Mouse (Mus musculus) right cerebral cortex, postnatal 25 days (tissue): ENCODE data around the gene Btd.
"Not testable (repeated sequence)": the region's sequence is repeated elsewhere in the genome, so short reads cannot be mapped to it uniquely, and the experiment has no call there.

ENCODE experiments used
- DNase-seq: peaks from one replicate; pipeline ENCODE4 v3.0.0; 2022

Gene Btd

DNA sequence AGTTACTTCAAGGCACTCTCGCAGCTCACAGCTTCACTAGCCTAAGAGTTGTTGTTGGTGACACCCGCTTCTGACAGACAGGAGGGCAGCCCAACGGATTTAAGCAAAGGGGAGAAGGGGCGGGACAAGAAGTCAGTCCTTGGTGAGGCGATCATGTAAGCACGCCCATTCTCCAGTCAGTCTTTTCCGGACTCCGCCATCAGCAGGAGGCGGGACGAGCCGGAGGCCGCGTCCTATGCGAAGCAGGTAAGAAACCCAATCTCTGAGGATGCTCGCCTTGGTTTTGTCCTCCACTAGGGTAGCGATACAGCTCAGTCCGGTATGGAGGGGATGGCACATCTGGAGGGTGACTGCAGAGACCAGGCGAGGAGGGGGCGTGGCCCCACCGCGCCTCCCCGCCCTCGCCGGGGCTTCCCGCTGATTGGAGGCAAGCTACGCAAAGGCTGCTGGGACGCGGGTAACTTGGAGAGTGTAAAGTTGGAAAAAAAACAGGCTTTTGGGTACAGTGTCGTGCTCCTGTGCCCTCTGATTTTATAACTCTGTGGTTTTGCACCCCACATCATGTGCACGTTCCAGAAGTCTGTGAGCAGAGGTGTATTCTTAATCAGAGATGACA is at the start of gene Btd, which contains the start of gene Hacl1:
Gene Btd (plus strand): TSS at position 139 of the 616 bp plus-strand sequence.
Gene Hacl1 (minus strand): TSS at position 397 of the 616 bp plus-strand sequence.
- DNase-seq, result peak; percentile 87

DNA sequence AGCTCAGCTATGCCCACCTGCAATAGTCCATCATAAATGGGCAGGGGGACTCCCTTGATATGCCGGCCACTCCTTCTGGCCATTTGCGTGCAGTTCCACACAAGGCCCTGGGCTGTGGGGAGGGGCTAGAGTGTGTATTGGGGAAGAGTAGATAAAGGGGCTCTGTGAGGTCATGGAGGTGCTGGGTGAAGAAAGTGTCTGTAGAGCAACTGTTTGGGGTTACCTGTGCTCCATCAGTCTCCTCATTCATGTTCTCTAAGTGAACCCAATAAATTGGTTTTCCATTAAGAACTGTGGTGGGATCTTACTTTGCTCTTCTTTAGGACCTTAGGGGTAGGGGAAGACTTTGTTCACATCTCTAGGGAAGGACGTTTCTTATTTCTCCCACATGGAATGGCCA is 49.6 kb upstream of the Btd start, which contains the start of gene Colq:
Gene Colq (minus strand): TSS at position 101 of the 400 bp plus-strand sequence.
- DNase-seq, result no peak

DNA sequence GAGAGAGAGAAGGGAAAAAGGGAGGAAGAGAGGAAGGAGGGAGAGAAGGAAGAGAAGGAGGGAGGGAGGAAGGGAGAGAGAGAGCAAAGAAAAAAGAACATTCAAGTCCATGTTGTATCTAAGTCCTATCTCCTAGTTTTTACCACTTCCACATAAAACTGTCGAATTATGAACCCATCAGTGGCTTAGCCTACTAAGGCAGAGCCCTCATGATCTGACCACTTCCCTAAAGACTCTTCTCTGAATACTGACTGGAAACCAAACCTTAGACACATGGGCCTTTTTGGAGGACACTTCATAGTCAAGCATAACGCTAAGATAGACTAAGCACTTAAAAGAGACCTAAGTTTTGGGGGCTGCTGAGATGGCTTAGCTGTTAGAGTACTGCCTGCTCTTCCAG is 47.8 kb upstream of the Btd start:
- no peak for DNase-seq

DNA sequence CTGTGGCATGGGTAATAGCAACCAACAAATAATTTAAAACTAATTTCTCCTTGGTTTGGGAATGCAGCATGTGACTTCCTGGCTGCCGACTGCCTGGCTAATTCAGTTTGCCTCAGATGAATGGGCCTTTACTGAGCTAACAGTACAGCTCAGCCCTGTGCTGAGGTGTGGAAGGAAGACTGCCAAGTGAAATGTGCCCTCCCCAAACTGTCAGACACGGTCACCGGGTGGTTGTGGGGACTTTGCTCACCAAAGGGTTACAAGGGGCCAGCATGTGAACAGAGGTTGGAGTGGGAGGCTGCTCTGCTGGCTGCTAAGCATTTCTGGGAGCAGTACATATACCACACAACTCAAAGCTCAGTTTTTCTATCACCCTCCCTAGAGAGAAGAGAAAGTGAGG is 46.1 kb upstream of the Btd start:
- DNase-seq, result no peak

DNA sequence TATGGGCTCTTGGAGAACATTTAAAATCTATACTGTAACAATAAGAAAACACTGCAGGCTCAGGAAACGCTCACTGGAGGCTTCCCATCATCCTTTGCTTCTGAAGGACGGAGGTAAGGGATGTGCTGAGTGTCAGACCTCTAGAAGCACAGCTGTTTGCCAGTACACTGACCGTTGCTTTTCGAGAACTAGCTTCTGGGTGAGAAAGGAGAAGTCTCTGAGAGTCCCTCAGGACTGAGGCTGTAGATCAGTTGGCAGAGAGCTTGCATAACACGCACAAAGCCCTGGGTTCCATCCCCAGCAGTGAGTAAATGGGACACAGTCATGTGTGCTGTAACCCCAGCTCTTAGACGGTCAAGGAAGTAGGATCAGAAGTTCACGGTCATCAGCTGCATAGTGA is 44.4 kb upstream of the Btd start:
- DNase-seq, result no peak

DNA sequence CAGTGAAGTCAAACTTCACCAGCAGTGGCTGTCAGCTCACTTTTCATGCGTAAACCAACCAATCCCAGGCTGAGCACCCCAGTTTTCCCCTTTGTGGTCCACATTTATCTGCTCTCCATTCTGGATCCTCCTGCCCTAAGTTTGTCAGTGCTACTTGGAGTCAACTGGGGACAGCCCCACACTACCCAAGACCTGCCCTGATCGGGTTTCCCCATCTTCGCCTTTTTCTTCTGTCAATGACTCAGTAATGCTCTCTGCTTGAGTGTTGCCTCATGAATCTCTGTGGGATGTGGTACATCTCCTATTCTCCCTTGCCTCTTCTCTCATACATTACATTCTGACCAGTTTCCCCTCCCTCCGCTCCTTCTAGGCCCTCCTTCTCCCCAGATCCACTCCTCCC is 43.4 kb upstream of the Btd start:
- no peak for DNase-seq

DNA sequence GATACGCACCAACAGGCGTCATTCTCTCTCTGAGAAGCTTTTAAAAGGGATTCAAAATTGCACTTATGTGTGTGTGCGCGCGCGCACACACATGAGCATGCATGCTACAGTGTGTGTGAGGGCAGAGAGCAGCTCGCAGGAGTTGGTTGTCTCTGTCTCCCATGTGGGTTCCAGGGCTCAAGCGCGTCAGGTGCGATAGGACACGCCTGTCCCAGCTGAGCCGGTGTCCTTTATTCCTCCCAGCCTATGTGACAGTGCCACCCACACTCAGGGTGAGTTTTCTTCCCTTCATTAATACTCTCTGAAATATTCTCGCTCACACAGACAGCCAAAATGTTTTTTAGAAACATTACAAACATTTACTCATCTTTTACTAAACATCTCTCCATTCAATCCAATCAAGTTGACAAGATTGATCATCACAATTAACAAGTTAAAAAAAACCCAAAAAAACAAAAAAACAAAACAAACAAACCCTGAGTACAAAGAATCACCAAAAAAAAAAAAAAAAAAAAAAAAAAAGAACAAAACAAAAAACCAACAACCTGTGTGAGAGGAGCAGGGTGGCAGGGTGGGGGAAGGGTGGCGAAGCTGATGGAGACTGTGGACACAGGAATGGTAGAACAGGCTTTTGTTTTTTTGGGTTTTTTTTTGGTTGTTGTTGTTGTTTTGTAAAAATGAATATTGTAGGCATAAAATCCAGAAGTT is 38.8 kb upstream of the Btd start:
- no peak for DNase-seq

DNA sequence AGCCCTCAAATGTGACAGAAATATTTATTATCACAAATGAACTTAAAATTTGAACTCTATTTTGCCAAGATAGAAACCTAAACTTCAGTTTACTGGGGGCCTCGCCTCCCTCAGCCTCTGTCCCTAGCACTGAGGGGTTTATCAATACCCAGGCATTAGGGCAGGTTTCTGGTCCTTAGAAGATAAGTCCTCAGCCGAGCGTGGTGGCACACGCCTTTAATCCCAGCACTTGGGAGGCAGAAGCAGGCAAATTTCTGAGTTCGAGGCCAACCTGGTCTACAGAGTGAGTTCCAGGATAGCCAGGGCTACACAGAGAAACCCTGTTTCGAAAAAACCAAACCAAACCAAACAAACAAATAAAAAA is 38.2 kb upstream of the Btd start:
- DNase-seq, result not testable (repeated sequence)

DNA sequence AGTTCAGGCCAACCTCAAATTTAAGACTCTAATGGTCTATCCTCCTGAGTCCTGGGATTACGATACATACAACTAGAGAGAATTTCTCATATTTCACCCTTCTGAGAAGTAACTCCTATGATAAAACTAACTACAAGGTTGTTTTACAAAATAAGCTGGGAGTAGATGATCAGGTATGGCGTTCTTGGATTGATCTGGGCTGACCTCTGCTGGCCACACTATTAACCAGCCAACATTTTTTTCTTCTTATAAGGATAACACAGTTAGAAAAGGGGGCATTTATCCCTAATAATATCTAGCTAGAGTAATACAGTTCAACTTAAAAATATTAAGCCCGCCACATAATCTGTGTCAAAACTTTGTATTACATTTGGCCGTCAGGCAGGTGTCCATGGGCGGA is 35.9 kb upstream of the Btd start:
- DNase-seq, result no peak

DNA sequence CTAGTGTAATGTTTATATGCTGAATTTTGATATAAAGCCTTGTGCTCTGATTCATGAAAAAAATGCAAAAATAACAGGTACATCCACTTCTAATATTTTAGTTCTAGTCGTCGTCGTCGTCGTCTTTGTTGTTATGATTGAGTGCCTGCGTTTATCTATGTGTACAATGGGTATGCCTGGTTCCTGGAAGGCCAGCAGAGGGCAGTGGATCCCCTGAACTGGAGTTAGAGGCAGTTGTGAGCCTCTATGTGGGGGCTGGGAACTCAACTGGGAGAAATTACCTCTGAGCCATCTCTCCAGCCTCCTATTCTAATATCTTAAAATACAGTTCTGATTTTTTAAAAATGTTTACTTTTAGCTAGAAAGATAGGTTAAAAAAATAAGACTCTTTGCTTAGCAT is 35.3 kb upstream of the Btd start:
- no peak for DNase-seq

DNA sequence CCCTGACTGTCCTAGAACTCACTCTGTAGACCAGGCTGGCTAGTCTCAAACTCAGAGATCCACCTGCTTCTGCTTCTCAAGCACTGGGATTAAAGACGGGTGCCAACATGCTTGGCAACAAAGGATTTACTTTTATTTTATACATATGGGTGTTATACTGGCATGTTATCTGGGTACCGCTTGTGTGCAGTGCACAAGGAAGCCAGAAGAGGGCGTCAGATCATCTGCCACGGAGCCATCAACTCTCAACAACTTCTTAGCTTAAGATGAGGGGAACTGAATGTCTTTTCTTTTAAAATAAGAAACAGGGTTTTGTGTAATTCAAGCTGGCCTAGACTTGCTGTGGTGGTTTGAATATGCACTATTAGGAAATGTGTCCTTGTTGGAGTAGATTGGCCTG is 28.8 kb upstream of the Btd start:
- DNase-seq, result no peak

DNA sequence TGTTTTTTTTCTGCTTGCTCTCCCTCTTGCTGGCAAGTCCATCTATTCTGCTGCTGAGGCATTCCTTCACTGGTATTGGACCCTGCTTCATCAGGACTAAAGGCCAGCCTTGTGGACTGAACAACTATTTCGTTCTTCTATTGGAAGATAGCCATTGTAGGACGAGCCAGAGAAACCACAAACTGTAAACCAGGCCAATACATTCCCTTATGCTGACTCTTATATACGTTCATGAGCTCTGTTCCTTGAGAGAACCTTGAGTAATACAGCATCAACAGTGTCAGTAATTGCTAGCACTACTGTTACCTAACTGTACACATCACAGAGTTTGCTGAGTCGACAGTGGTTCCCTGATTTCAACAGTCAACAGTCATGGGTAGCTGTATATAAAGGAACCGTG is 27.2 kb upstream of the Btd start:
- DNase-seq, result no peak

DNA sequence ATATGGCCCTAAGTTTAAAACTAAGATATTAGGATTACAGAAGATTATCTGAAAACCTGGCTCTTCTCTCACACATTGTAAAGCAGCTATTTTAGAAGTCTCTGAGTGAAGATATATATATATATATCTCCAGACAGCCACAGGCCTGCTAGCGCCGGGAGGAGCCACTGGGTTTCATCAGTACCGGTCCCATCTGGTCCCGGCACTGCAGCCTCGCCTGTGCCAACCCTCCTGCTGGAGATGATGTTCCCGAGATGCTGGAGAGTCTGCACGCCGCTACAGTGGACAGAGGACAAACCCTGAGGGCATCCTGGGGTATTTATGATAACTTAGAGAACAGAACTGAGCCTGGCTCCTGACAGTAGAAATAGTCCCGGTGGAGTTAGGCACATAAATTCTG is 23.6 kb upstream of the Btd start:
- peak; percentile 38 for DNase-seq

DNA sequence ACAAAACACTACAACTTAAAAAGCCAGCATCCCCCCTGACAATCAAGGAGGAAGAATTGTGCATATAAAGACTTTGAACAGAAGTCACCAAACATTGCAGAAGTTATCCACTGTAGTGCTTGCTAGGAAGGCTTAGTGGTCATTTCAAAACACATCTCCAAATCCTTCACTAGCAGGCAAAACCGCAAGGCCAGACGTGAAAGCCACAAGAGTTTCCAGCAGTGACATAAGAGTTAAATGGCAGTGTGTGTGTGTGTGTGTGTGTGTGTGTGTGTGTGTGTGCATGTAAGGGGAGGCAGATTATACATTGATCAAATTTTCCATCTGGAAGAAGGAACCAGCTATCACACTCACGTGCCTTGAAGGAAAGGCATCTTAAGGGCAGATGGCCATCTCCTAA is 22.8 kb upstream of the Btd start:
- DNase-seq, result no peak

DNA sequence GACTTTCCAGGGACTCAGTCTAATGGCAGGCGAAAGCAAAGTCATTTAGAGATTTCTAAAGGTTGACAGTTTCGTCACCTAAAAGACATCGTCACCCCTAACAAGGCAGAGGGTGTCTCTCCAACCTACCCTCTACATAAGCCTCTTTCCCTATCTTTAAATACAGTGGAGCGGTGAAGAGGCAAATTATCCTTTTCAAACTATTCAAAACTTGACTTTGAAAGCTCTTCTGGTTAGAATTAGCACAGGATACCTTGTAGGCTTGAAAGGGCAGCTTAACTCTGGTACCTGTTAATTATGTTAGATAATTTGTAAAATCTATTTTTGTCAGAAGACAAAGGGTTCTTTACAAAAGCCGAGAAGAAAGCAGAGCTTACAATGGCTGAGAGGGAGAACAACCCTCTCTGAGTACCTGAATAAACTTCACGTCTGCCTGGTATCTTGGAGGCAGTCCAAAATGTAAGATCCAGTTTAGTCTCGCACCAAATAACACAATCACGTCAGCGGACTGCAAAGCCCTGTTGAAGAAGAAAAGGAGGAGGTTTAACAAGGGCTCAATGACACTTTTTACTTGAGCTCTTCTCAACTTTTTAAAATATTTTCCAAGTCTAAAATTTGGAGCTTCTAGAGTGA is 20.1 kb upstream of the Btd start:
- no peak for DNase-seq

DNA sequence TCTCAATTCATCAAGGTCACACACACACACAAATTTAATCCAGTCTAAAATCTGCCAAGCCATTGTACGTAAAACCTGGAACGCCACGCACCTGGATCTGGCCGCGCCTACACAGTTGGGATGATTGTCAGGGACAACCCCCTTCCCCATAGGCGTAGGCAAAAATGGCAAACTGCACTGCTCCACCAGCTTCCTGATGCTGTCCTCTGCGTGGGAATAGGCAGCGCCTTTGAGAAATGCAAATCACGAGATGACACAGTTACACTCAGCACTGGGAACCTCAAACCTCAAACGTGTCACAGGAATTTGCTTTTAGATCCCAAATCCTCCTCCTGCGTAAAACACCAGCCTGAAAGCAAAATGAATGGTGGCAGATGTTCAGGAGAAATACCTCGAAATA is 18.1 kb upstream of the Btd start:
- peak; percentile 55 for DNase-seq

DNA sequence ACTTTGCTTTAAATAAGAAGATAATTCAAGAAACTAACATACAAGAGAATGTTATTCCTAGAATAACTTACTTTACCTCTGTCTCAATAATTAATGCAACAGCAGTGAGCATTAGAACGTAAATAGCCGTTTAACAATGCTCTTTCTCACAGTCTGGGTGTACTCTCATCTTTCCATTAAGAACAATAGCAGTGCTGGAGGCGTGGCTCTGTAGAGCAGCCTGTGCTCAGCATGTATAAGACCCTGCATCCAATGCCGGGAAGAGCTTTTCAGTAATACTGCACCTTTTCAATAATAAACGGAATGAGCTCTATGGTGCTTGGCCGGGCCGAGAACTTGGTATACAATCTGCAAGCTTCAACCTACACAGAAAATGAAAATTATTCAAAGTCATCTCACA is 10.2 kb upstream of the Btd start:
- DNase-seq, result no peak

DNA sequence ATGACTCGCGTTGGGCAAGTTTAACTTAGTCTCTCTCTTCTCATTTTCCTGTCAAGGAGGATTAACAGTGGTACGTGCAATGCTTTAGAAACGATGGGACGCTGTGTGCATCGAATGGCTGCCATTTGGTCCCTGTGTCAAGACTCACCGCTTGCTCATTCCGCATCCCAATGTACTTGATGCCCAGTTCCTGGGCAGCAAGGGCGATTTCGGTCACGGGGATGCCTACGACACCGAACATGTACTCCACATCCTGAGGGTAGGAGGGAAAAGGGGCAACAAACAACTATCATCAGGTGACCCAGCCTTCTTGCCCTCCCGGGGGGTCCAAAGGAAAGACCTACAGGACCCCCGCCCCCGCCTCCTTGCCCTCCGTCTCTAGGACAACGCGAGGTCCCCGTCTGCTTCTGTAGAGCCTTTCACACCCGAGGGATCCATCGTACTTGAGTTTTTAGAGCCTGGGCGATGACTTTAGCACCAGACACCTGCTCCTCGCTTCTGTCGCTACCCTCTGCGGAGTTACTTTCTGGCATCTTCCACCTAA is 410 bp upstream of the Btd start, which contains the start of gene Gm49387:
Gene Gm49387 (minus strand): TSS at position 533 of the 544 bp plus-strand sequence.
- DNase-seq, result no peak

DNA sequence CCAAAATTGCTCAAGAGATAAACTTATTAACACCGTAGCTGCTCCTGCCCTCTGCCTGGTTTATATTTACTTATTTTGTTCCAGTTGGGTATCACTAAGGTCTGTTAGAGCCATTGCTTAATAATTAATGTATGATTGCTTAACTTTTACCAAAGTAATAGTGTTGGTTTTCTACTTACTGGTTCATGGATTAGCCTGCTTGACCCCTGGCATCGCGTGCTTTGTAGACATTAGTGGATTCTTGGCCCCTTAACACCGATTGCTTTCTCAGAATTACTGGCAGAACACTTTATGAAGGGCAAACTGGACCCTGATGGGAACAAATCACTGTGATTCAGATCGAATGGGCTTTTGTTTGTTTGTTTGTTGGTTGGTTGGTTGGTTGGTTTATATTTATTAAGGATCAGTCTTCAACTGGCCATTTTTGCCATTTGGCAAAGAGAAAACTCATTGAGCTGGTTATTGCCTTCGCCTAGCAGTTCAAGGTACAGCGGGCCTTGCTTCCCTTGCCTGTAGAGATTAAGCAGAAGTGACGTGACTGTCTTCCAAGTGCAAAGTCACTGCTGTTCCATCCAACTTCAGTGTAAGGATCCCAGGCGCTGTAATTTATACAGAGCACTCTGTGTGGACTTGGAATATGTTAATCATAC is 803 bp downstream of the Btd start:
- DNase-seq, result no peak

DNA sequence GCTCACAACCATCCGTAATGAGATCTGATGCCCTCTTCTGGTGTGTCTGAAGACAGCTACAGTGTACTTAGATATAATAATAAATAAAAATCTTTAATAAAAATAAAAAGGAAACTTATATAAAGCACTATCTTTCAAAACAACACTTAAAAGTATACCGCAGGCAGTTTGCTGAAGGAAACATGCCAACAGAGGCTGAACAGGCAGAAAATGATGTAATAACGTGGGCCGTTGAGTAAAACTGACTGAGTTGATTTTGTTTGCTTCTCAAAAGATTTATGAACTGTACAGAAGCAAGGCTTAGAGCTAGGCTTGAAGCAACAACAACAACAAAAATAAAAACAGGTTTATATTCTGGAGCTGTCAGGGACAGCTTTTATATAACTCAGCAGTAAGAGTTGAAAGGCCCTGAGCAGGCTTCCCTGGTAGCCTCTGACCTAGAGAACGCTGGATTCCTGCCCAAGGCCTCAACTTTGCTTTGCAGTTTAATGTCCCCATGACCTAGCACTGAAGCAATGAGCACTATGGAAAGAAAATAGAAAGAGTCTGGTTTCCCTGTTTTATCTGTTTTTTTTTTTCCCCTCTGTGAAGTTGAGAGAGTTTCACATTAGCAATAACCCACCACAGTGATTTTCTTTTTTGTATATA is 3.5 kb downstream of the Btd start:
- no peak for DNase-seq

DNA sequence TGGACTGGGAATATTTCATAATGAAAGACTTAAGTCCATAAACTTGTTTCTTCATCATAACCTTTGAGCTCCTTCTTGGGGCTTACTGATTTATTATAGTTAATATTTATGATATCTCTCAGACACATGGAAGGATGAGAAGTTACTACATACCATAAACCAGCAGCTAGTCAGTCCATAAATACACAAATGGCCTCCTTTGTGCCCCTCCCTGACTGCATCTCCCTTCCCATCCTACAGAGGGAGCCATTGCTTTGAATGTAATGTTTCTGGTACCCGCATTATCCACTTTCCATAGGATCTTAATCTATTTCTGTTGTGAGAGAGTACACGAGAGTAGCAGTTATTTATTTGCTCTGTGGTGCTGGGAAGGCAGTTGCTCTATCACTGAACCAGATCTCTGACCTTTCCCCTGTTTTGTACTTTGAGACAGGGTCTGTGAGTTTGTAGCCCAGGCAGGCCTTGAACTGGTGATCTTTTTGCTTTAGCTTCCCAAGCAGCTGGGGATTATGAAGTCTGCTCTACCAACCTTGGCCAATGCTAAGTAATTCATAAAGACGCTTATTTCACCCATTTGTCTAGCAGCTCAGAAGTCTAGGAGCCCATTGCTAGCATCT is 4.2 kb downstream of the Btd start:
- no peak for DNase-seq

DNA sequence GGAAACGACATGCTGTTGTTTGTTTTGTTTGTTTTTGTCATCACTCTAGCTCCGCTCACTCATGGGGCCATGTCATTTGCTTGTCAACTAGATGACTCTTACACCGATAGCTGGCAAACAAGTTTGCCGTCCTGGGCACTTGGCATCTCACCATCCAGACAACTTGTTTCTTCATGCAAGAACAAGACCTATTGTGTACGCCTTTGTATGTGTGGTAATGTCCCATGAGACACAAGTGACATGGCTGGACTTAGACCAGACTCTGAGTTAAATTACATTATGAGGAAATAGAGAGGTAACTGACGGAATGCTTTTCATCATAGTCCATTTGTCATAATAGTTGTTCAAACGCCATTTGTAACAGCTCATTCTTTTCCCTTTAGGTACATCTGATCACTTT is 5.1 kb downstream of the Btd start:
- DNase-seq, result no peak

DNA sequence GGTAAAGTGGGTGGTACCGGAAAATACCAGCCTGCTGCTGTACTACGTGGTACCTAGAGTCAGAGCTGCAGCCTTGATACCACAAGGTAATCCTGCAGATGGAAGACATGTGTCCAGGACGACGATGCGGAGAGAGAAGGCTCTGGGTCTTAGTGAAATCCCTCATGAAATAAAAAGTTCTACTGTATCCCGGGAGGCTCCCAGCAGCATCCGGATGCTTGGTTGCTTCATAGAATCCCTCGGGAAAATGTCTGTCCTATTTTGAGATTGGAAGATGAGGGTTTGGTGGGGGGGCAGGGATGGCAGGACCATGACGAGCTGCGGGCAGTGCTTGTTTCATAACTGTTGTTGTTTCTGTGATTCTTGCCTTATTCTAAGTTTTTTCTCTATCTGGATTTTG is 7.2 kb downstream of the Btd start:
- no peak for DNase-seq
